Mouse (Mus musculus): ENCODE measurements around the gene Zic1. TPM values are rescaled to one million over a fixed set of nuclear protein-coding genes. Genes with fewer than 3 reads are reported as not detected.

Gene Zic1
- polyA plus RNA-seq, 1 experiment, result not detected

GRCm38 (mm10) chr9:91353551-91354433, 11.8 kb downstream of the Zic1 start:
- H3K4me3 ChIP-seq (ENCODE audit: insufficient read depth, low read depth, low read length), result no peak overlapping the region
- peaks cover 7% of the 10 kb centered on the region for H3K4me1 ChIP-seq (ENCODE audit: control insufficient read depth, insufficient read depth, low read length)
- 37% methylated on average over 37 of the region's 37 CpGs for WGBS
- TF ChIP-seq POLR2A (IDR thresholded peaks at IDR 0.05; ENCODE audit: insufficient read depth, low read depth, low read length) (no peak), CTCF (IDR thresholded peaks at IDR 0.05; ENCODE audit: insufficient read depth, low read depth, low read length) (no peak)
- peak overlapping the region; percentile 75; the same call in 1 of the 2 replicates for H3K27ac ChIP-seq (ENCODE audit: insufficient read depth, low read depth, low read length)

GRCm38 (mm10) chr9:91352786-91353185, 12.8 kb downstream of the Zic1 start:
- H3K4me3 ChIP-seq (ENCODE audit: insufficient read depth, low read depth, low read length), result no peak overlapping the region
- TF ChIP-seq CTCF (IDR thresholded peaks at IDR 0.05; ENCODE audit: insufficient read depth, low read depth, low read length), result no peak
- peaks cover 7% of the 10 kb centered on the region for H3K4me1 ChIP-seq (ENCODE audit: control insufficient read depth, insufficient read depth, low read length)
- 31% methylated on average over 15 of the region's 15 CpGs for WGBS
- peak overlapping the region; percentile 71 for H3K27ac ChIP-seq (ENCODE audit: insufficient read depth, low read depth, low read length)

DNA sequence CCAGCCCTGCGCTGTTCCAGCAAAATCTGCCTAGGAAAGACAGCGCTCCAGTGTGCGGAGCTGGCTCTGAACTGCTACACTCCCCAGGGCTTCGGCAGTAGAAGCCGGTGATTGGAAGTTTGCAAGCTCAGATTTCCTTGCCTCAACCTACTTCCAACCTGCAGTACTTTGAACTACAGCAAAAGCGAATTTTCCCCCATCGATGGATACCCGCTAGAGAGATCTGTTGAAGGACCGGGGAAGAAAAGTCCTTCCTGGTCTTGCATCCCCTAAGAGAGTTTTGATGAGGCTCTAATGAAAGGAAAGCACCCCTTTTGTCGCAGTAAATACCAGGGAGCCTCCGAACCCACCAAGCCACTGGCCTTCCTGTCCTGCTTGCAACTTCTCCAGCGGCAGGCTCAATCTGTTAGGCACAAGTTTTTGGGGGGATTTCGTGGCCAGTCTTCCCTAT, 13.6 kb downstream of the Zic1 start:
- Histone ChIP-seq H3K4me1 (ENCODE audit: control insufficient read depth, insufficient read depth, low read length) (peaks cover 7% of the 10 kb centered on the region), H3K4me3 (ENCODE audit: insufficient read depth, low read depth, low read length) (no peak overlapping the region; the same call in 1 of the 2 replicates), H3K27ac (ENCODE audit: insufficient read depth, low read depth, low read length) (peak overlapping the region; percentile 90)
- 37% methylated on average over 13 of the region's 13 CpGs for WGBS
- TF ChIP-seq CTCF (IDR thresholded peaks at IDR 0.05; ENCODE audit: insufficient read depth, low read depth, low read length), result no peak

DNA sequence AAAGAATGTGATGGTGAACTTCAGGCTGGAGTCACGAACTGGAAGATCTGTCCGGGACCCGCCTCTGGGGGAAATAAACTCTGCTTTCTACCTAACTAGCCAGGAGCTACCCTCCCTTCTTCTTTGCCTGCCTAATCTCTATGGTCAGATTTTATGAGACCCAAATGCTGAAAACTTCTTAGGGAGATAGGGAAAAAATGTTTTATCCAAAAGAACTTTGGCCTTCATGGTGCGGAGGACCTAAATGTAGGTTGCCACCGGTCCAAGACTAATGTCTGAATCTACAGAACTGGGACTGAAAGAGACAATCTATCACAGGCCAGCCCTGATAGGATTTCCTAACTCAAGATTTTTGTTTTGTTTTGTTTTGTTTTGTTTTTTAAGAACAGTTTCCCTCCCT, 14.2 kb downstream of the Zic1 start:
- peak overlapping the region; percentile 73 for H3K27ac ChIP-seq (ENCODE audit: insufficient read depth, low read depth, low read length)
- TF ChIP-seq POLR2A (IDR thresholded peaks at IDR 0.05; ENCODE audit: insufficient read depth, low read depth, low read length), result no peak
- no peak for TF ChIP-seq CTCF (IDR thresholded peaks at IDR 0.05; ENCODE audit: insufficient read depth, low read depth, low read length)
- no peak overlapping the region for H3K4me3 ChIP-seq (ENCODE audit: insufficient read depth, low read depth, low read length)
- WGBS, result 42% methylated on average over 5 of the region's 5 CpGs
- H3K4me1 ChIP-seq (ENCODE audit: control insufficient read depth, insufficient read depth, low read length), result peaks cover 7% of the 10 kb centered on the region

- no peak for TF ChIP-seq POLR2A (IDR thresholded peaks at IDR 0.05; ENCODE audit: insufficient read depth, low read depth, low read length)
- TF ChIP-seq CTCF (IDR thresholded peaks at IDR 0.05; ENCODE audit: insufficient read depth, low read depth, low read length), result no peak
- H3K4me3 ChIP-seq (ENCODE audit: insufficient read depth, low read depth, low read length), result peak overlapping the region; percentile 23
- peaks cover 7% of the 10 kb centered on the region for H3K4me1 ChIP-seq (ENCODE audit: control insufficient read depth, insufficient read depth, low read length)
- H3K27ac ChIP-seq (ENCODE audit: insufficient read depth, low read depth, low read length), result peak overlapping the region; percentile 73
- WGBS, result 19% methylated on average over 14 of the region's 14 CpGs
Observed at GRCm38 (mm10) chr9:91350861-91351291, 14.7 kb downstream of the Zic1 start.

GRCm38 (mm10) chr9:91350211-91350791, 15.3 kb downstream of the Zic1 start:
- H3K4me3 ChIP-seq (ENCODE audit: insufficient read depth, low read depth, low read length), result peak overlapping the region; percentile 23
- H3K4me1 ChIP-seq (ENCODE audit: control insufficient read depth, insufficient read depth, low read length), result peaks cover 3% of the 10 kb centered on the region
- no peak for TF ChIP-seq POLR2A (IDR thresholded peaks at IDR 0.05; ENCODE audit: insufficient read depth, low read depth, low read length)
- TF ChIP-seq CTCF (IDR thresholded peaks at IDR 0.05; ENCODE audit: insufficient read depth, low read depth, low read length), result no peak
- 27% methylated on average over 16 of the region's 16 CpGs for WGBS
- H3K27ac ChIP-seq (ENCODE audit: insufficient read depth, low read depth, low read length), result peak overlapping the region; percentile 73; the same call in 1 of the 2 replicates

DNA sequence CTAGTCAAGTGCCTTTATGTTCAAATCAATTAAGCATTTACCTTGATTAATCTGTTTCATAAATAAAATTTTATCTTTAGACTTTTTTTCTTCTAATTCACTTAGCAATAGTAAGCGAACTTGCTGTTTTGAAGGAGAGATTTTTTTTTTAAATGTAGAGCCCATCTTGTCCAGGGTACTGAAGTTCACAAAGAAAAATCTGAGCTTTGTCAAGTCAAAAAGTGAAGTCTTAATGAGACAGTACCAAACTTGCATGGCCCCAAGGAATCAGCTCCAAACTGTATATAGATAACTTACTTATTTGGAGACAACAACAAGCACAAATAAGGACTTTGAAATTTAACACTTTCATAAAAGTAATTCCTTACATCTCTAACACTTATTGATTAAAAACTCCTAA, 16.9 kb downstream of the Zic1 start:
- no peak overlapping the region for H3K27ac ChIP-seq (ENCODE audit: insufficient read depth, low read depth, low read length)
- TF ChIP-seq POLR2A (IDR thresholded peaks at IDR 0.05; ENCODE audit: insufficient read depth, low read depth, low read length), result no peak
- TF ChIP-seq CTCF (IDR thresholded peaks at IDR 0.05; ENCODE audit: insufficient read depth, low read depth, low read length), result no peak
- no peak overlapping the region for H3K4me3 ChIP-seq (ENCODE audit: insufficient read depth, low read depth, low read length)
- H3K4me1 ChIP-seq (ENCODE audit: control insufficient read depth, insufficient read depth, low read length), result peaks cover 2% of the 10 kb centered on the region; the same call in 1 of the 2 replicates
- 77% methylated on average over 1 of the region's 1 CpGs for WGBS

DNA sequence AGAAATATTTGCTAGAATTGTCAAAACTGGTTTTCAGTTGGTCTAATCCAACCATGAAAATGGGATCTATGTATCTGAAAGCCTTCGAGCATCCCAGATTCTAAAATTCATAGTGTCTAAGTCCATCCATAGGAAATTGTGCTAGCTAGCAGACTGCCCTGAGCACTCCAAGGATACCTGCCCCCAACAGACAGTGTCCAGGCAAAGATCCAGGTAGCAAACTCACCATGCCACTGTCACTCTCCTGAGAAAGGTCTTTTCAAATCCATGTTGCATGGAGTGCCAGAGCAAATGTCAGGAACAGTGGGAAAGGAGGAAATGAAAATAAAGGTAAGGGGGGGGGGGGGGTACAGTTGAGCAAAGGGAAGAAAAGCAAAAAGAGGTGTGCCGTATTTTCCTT, 18.0 kb downstream of the Zic1 start:
- H3K4me1 ChIP-seq (ENCODE audit: control insufficient read depth, insufficient read depth, low read length), result peaks cover 2% of the 10 kb centered on the region; the same call in 1 of the 2 replicates
- H3K27ac ChIP-seq (ENCODE audit: insufficient read depth, low read depth, low read length), result no peak overlapping the region
- 83% methylated on average over 2 of the region's 2 CpGs for WGBS
- no peak overlapping the region for H3K4me3 ChIP-seq (ENCODE audit: insufficient read depth, low read depth, low read length)
- TF ChIP-seq CTCF (IDR thresholded peaks at IDR 0.05; ENCODE audit: insufficient read depth, low read depth, low read length) (no peak), POLR2A (IDR thresholded peaks at IDR 0.05; ENCODE audit: insufficient read depth, low read depth, low read length) (no peak)

Other genes with a start within 250 kb of the Zic1 start
- not detected in 2 replicates for gene Zic4, start 3.4 kb downstream of the Zic1 start, polyA plus RNA-seq (2012; ENCODE audit: insufficient read depth, insufficient read length, low replicate concordance, missing spikeins)

All from olfactory bulb, adult 2 months (tissue).